Mouse (Mus musculus): ENCODE results near the gene Bud13. TPM values are rescaled to one million over a fixed set of nuclear protein-coding genes. Genes with fewer than 3 reads are reported as not detected.
"Not testable (repeated sequence)": the region's sequence is repeated elsewhere in the genome, so short reads cannot be mapped to it uniquely, and the experiment has no call there.

The Bud13 gene
- polyA plus RNA-seq, 1 experiment from 2014 or later, result 18.1 TPM

DNA sequence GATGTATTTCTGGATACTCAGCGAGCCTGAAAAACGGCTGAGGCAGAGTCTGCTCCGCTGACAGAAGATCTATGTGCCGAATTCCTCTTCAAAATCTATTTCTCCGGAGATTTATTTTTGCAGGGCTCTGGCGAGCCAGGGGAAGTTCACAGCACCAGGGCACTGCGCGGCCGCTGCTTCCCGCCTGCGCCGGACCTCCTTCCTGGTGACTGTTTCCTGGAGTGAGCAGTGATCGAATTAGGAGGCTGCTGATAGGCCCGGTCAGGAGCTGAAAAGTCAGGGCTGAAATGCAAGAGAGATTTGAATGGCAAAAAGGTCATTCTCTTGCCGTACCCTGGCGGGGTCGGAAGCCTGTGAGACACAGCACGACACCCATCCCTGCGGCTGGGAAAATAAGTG, 46.4 kb downstream of the Bud13 start:
- Histone ChIP-seq H3K4me2 (peak overlapping the region; percentile 50), H3K36me3 (no peaks in the 10 kb centered on the region), H3K9ac (0 out of 2 replicates have a peak overlapping the region, but pooled peaks have one; percentile 26), H3K27ac (replicated peaks) (peak overlapping the region; percentile 77), H3K4me3 (peak overlapping the region; percentile 3), H3K27me3 (no peaks in the 10 kb centered on the region), H3K9me3 (no peaks in the 10 kb centered on the region), H3K4me1 (replicated peaks) (peaks cover 22% of the 10 kb centered on the region)
- WGBS, result 2% methylated on average over 19 of the region's 19 CpGs
- ATAC-seq (ENCODE audit: low FRiP score, low read depth), result no peak

DNA sequence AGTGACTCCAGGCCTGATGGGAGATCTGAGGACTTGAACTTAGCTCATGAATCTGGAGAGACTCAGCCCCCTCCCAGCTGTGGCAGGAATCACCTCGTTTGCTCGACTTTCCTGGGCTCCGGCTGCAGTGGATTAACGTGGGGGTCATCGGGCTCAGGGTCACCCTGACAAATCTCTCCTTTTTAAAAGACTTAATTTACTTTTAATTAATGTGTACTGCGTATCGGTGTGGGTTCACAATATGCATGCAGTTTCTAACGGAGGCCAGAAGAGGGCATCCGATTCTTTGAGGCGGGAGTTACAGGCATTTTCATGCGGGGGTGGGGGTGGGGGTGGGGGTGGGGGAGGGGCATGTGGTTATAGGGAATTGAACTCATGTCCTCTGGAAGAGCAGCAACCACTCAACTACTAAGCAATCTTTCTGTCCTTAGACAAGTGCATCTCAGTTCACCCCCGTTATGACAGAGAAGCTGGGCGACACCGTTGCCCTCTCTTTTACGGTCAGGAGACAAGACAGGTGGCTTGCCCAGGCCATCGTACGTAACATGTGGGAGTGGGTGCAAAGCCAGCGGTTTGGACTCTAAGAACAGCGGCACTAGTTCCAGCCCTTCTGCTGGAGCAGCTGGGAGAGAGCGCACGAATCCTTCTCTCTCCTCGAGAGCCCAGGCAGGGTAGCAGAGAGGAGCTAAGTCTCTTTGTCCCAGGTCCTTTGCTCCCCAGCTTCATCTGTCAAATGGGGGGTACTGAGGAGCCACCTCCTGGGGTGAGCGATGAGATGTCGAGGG, 47.2 kb downstream of the Bud13 start:
- 18% methylated on average over 24 of the region's 24 CpGs for WGBS
- Histone ChIP-seq H3K4me1 (replicated peaks) (peaks cover 22% of the 10 kb centered on the region), H3K36me3 (no peaks in the 10 kb centered on the region), H3K9ac (no peak overlapping the region), H3K27me3 (no peaks in the 10 kb centered on the region), H3K27ac (replicated peaks) (no peak overlapping the region), H3K4me3 (no peak overlapping the region), H3K4me2 (peak overlapping the region; percentile 50), H3K9me3 (no peaks in the 10 kb centered on the region)
- no peak for ATAC-seq (ENCODE audit: low FRiP score, low read depth)

DNA sequence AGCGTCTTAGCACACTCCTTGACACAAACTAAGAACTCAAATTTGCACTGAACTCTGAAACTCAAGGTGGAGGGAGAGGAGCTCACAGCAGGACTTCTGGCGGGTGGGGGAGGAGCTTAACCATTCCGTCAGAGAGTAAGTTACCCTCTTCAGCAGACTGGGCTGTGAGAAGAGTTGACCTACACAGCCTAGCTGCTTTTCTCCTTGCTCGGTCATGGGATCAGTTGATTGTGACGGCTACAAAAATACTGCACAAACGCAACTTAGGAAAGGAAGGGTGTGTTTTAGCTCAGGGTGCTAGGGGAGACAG, 47.7 kb downstream of the Bud13 start:
- Histone ChIP-seq H3K27ac (replicated peaks) (no peak overlapping the region), H3K4me2 (no peak overlapping the region), H3K36me3 (no peaks in the 10 kb centered on the region), H3K4me3 (no peak overlapping the region), H3K9ac (no peak overlapping the region), H3K4me1 (replicated peaks) (peaks cover 22% of the 10 kb centered on the region), H3K9me3 (no peaks in the 10 kb centered on the region), H3K27me3 (no peaks in the 10 kb centered on the region)
- no peak for ATAC-seq (ENCODE audit: low FRiP score, low read depth)
- 58% methylated on average over 6 of the region's 6 CpGs for WGBS

DNA sequence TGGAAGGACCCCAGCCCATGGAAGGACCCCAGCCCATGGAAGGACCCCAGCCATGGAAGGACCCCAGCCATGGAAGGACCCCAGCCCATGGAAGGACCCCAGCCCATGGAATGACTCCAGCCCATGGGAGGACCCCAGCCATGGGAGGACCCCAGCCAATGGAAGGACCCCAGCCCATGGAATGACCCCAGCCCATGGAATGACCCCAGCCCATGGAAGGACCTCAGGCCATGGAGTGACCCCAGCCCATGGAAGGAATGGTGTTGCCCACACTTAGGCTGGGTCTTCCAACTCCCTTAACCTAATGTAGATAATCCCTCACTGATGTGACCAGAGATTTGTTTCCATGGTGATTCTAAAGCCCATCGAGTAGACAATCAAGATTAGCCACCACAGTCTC, 48.5 kb downstream of the Bud13 start:
- Histone ChIP-seq H3K9me3 (no peaks in the 10 kb centered on the region), H3K27ac (replicated peaks) (no peak overlapping the region), H3K9ac (no peak overlapping the region), H3K36me3 (no peaks in the 10 kb centered on the region), H3K27me3 (no peaks in the 10 kb centered on the region), H3K4me3 (no peak overlapping the region), H3K4me1 (replicated peaks) (peaks cover 22% of the 10 kb centered on the region), H3K4me2 (no peak overlapping the region)
- ATAC-seq (ENCODE audit: low FRiP score, low read depth), result no peak
- 81% methylated on average over 1 of the region's 1 CpGs for WGBS

DNA sequence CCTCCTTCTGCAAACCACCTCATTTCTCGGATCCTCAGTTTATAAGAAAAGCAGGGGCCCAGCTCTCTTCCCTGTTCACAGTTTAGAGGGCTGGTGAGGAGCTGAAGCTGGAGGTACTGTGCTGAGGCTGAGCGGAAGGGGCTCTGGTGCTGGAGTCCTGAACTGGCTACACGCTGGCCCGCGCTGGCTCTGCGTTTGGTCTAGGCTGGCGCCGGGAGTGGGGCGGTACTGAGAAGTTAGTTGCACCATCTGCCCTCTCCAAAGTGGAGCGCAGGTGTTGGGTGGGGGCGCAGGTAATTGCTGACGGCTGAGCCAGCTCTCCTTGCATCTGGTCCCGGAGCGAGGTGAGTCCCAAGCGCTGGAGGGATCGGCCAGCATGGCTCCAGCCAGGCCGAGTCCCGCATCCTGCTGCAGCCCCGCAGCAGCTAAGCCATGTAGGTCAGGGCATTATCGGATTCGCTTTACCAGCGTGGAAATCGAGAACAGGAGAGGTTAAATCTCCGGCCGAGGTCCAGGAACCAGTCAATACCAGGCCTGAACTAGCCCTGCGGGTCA, 51.7 kb downstream of the Bud13 start:
- Histone ChIP-seq H3K4me3 (no peak overlapping the region), H3K4me2 (no peak overlapping the region), H3K9ac (no peak overlapping the region), H3K27ac (replicated peaks) (no peak overlapping the region), H3K36me3 (no peaks in the 10 kb centered on the region), H3K9me3 (no peaks in the 10 kb centered on the region), H3K4me1 (replicated peaks) (peaks cover 25% of the 10 kb centered on the region), H3K27me3 (no peaks in the 10 kb centered on the region)
- WGBS, result 40% methylated on average over 26 of the region's 26 CpGs
- no peak for ATAC-seq (ENCODE audit: low FRiP score, low read depth)

DNA sequence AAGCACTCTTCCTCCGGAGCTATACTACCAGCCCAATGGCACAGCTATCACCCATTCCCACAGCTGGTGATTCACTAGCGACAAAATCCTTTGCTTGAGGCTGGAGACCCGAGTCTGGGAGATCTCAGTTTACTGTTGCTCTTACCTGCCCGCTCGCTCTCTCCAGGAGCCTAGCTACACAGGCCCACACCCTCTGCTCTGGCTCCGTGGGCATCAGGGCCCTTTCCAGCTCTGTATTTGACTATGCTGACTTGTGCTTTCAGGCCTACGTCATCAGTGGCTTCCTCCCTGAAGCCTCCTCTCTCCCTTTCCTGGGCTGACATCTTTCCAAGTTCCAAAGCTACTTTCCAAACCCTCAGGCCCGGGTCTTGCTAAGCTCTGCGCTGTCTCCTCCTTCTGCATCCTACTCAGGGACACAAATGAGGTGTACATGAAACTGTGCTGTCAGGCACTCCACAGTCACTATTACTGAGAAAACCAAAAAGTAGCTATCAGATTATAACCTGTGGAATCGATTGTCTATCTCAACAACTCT, 52.7 kb downstream of the Bud13 start:
- H3K4me1 ChIP-seq (replicated peaks), result peaks cover 23% of the 10 kb centered on the region
- H3K4me3 ChIP-seq, result no peak overlapping the region
- no peaks in the 10 kb centered on the region for H3K9me3 ChIP-seq
- no peak overlapping the region for H3K4me2 ChIP-seq
- no peak overlapping the region for H3K9ac ChIP-seq
- 81% methylated on average over 10 of the region's 10 CpGs for WGBS
- no peak overlapping the region for H3K27ac ChIP-seq (replicated peaks)
- H3K36me3 ChIP-seq, result no peaks in the 10 kb centered on the region
- ATAC-seq (ENCODE audit: low FRiP score, low read depth), result no peak
- no peaks in the 10 kb centered on the region for H3K27me3 ChIP-seq

DNA sequence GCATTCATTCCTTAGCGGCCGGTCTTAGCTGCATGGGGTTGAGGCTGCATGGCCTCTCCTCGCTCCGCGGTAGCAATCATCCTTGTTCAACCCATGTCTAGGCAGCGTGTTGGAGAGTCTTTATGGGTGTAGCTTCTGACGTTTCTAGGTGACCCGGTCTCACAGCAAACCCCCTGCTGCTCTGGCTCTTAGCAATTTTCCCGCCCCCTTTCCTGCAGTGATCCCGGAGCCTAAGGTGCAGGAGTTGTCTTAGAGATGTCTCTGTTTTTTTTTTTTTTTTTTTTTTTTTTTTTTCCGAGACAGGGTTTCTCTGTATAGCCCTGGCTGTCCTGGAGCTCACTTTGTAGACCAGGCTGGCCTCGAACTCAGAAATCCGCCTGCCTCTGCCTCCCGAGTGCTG, 53.5 kb downstream of the Bud13 start:
- not testable (repeated sequence) for H3K27me3 ChIP-seq; H3K4me3 ChIP-seq; H3K9ac ChIP-seq; H3K36me3 ChIP-seq; H3K4me2 ChIP-seq; ATAC-seq (ENCODE audit: low FRiP score, low read depth); H3K9me3 ChIP-seq; H3K27ac ChIP-seq (replicated peaks)
- peaks cover 23% of the 10 kb centered on the region for H3K4me1 ChIP-seq (replicated peaks)
- whole genome bisulfite sequencing, result 63% methylated on average over 13 of the region's 14 CpGs

DNA sequence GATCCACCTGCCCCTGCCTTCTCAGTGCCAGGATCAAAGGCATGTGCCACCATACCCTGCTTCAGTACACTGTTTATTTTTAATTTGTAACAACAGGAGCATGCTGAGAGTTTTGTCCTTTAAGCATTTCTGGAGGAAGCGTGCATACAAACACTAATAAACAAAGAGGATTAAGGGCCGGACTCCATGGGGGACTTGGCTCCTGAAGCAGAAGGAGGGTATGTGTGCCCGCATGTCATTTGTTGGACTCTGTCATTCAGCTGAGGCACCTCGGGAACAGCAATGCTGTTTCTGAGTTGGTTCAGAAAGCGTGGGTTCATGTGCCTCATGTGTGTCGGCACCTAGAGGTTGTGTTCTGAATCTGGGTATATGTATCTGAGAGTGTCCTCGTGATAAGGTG, 54.5 kb downstream of the Bud13 start:
- H3K9ac ChIP-seq, result no peak overlapping the region
- 47% methylated on average over 7 of the region's 7 CpGs for WGBS
- H3K4me3 ChIP-seq, result no peak overlapping the region
- H3K27me3 ChIP-seq, result no peaks in the 10 kb centered on the region
- H3K36me3 ChIP-seq, result no peaks in the 10 kb centered on the region
- peak; percentile 46 for ATAC-seq (ENCODE audit: low FRiP score, low read depth)
- no peaks in the 10 kb centered on the region for H3K9me3 ChIP-seq
- H3K27ac ChIP-seq (replicated peaks), result peak overlapping the region; percentile 71
- no peak overlapping the region for H3K4me2 ChIP-seq
- H3K4me1 ChIP-seq (replicated peaks), result peaks cover 23% of the 10 kb centered on the region

DNA sequence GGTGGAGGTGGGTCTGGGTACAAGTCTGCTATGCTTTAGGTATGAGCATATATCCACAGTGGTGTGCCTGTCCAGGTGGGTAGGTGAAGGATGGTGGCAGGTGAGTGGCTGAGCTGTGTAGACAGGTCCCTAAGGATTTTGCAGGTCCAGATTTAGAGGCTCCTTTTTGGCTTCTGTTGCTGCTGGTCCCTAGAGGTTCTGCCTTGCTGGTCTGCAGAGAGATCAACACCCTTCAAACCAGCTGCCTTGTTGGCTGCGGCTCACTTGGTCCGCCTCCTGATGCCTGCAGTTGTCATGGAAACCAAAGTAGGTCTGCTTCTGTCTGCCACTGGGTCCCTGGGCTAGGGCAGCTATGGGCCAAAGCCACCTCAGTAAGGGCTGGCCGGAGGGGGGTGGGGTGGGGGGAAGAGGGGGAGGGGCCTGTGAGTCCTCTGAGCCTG, 55.1 kb downstream of the Bud13 start:
- Histone ChIP-seq H3K4me2 (no peak overlapping the region), H3K9ac (no peak overlapping the region), H3K9me3 (no peaks in the 10 kb centered on the region), H3K27ac (replicated peaks) (peak overlapping the region; percentile 71), H3K27me3 (no peaks in the 10 kb centered on the region), H3K4me3 (no peak overlapping the region), H3K4me1 (replicated peaks) (peaks cover 23% of the 10 kb centered on the region), H3K36me3 (no peaks in the 10 kb centered on the region)
- ATAC-seq (ENCODE audit: low FRiP score, low read depth), result peak; percentile 92
- 1% methylated on average over 3 of the region's 3 CpGs for WGBS

DNA sequence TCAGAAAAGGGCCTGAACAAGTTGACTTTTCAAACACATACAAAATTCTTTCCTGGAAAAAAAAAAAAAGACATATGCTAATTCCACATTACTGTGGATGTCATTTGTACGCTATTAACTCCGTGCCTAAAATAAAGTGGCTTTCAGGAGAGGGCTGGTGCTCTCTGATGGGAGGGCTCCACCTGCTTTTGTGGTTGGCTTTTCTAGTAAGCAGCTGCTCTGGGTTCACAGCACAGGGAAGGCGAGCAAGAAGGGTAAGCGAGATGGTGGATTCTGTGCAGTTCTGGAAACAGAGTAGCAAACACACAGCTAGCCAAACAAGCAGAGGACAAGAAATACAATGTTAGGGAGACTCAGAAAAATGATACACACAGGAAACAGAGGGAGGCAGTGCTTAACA, 55.6 kb downstream of the Bud13 start:
- Histone ChIP-seq H3K9ac (no peak overlapping the region), H3K9me3 (no peaks in the 10 kb centered on the region), H3K4me1 (replicated peaks) (peaks cover 23% of the 10 kb centered on the region), H3K27me3 (no peaks in the 10 kb centered on the region), H3K4me2 (no peak overlapping the region), H3K27ac (replicated peaks) (peak overlapping the region; percentile 71), H3K4me3 (no peak overlapping the region), H3K36me3 (no peaks in the 10 kb centered on the region)
- 13% methylated on average over 4 of the region's 4 CpGs for WGBS
- ATAC-seq (ENCODE audit: low FRiP score, low read depth), result peak; percentile 28; the same call in 1 of the 2 replicates

DNA sequence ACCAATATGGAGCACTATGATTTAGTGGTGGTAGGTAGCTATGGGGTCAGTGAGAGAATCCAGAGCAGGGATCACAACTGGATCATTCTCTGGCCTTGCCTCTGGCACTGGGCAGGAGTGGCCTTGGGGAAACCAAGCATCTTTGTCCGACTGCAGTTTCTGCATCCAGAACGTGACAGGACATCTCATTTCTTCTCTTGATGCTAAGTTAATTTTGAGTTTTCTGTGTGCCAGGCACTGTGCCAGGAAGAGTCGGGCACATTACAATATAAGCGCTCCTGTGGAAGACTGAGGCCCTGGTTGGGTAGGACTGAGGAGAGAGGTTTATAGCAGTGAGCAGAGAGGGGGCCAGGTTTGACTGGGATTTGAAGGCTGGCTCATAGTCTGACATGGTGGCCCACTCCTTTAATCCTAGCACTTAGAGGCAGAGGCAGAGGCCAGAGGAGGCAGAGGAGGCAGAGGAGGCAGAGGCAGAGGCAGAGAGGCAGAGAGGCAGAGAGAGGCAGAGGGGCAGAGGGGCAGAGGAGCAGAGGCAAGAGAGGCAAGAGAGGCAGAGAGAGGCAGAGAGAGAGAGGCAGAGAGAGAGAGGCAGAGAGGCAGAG, 56.3 kb downstream of the Bud13 start:
- 88% methylated on average over 4 of the region's 4 CpGs for WGBS
- Histone ChIP-seq H3K27me3 (no peaks in the 10 kb centered on the region), H3K9me3 (no peaks in the 10 kb centered on the region), H3K27ac (replicated peaks) (no peak overlapping the region), H3K4me1 (replicated peaks) (peaks cover 23% of the 10 kb centered on the region), H3K36me3 (no peaks in the 10 kb centered on the region), H3K4me3 (no peak overlapping the region), H3K9ac (no peak overlapping the region), H3K4me2 (no peak overlapping the region)
- ATAC-seq (ENCODE audit: low FRiP score, low read depth), result no peak

DNA sequence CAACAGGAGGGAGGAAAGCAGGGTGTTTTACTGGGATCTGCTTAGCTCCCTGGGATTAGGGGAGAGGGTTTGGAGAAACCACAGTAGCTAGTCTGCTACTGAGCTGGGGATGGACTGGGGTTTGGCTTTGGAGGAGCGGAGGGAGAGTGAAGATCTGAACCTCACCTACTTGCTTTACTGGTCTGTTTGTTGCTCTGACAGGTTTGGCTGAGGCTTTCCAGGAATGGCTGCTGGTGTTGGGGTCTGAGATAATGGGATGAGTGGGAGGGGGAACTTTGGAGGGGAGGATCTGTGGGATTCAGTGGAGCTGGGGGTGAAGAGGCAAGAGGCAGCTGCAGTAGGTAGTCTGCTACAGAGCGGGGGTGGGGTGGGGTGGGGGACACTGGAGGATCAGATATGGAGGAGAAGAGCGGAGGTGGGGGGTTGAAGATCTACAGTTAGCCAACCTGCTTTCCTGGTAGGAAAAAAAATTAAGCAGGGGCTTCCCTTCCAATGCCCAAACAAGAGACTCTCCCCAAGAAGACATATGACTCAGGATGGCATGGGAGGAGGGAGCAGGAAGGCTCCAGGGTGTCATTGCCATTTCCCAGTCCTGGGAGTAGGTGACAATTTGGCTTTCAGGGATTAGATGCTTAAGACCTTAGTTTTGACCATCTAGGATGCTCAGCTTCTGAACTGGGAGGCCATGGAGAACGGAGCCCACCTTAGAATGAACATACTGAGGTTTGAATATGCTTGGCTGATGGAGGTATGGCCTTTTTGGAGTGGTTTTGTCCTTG, 63.3 kb downstream of the Bud13 start:
- H3K9ac ChIP-seq, result no peak overlapping the region
- 92% methylated on average over 4 of the region's 4 CpGs for WGBS

More for the DNA sequence above, 63.3 kb downstream of the Bud13 start:
- ATAC-seq (ENCODE audit: low FRiP score, low read depth), result no peak
- Histone ChIP-seq H3K36me3 (no peaks in the 10 kb centered on the region), H3K27me3 (no peaks in the 10 kb centered on the region), H3K4me1 (replicated peaks) (peaks cover 10% of the 10 kb centered on the region), H3K4me3 (no peak overlapping the region), H3K9me3 (no peaks in the 10 kb centered on the region), H3K27ac (replicated peaks) (no peak overlapping the region), H3K4me2 (no peak overlapping the region)

All from hindbrain, embryonic 15.5 days (tissue).